Mouse (Mus musculus): ENCODE measurements around the gene BC067074. TPM values are rescaled to one million over a fixed set of nuclear protein-coding genes. Genes with fewer than 3 reads are reported as not detected.

Gene BC067074
- polyA plus RNA-seq, 1 experiment from 2014 or later, result 6.1 TPM

GRCm38 (mm10) chr13:113403706-113404105 lies 110.7 kb downstream of the BC067074 start:
- H3K4me2 ChIP-seq (replicated peaks; ENCODE audit: low read depth, low read length), result no peak overlapping the region
- H3K9me3 ChIP-seq (ENCODE audit: control insufficient read depth, low read length), result no peaks in the 10 kb centered on the region
- WGBS, result 76% methylated on average over 6 of the region's 6 CpGs
- no peak overlapping the region for H3K9ac ChIP-seq (ENCODE audit: low read depth, low read length)
- H3K4me1 ChIP-seq (ENCODE audit: control insufficient read depth, insufficient read depth, low read length), result 0 out of 2 replicates have a peak, but pooled peaks cover 5% of the 10 kb centered on the region
- no peak overlapping the region for H3K27ac ChIP-seq (ENCODE audit: low read depth, low read length)
- H3K27me3 ChIP-seq (ENCODE audit: control insufficient read depth, insufficient read depth, low read length), result no peaks in the 10 kb centered on the region
- no peaks in the 10 kb centered on the region for H3K36me3 ChIP-seq (ENCODE audit: control insufficient read depth, insufficient read depth, low read length)
- ATAC-seq (ENCODE audit: low FRiP score, low TSS enrichment), result no peak
- no peak overlapping the region for H3K4me3 ChIP-seq (ENCODE audit: low read length)

GRCm38 (mm10) chr13:113404172-113404571 lies 111.2 kb downstream of the BC067074 start:
- Histone ChIP-seq H3K27ac (ENCODE audit: low read depth, low read length) (no peak overlapping the region), H3K9me3 (ENCODE audit: control insufficient read depth, low read length) (no peaks in the 10 kb centered on the region), H3K9ac (ENCODE audit: low read depth, low read length) (no peak overlapping the region), H3K4me2 (replicated peaks; ENCODE audit: low read depth, low read length) (no peak overlapping the region), H3K4me3 (ENCODE audit: low read length) (no peak overlapping the region), H3K4me1 (ENCODE audit: control insufficient read depth, insufficient read depth, low read length) (0 out of 2 replicates have a peak, but pooled peaks cover 5% of the 10 kb centered on the region), H3K27me3 (ENCODE audit: control insufficient read depth, insufficient read depth, low read length) (no peaks in the 10 kb centered on the region), H3K36me3 (ENCODE audit: control insufficient read depth, insufficient read depth, low read length) (no peaks in the 10 kb centered on the region)
- WGBS, result 55% methylated on average over 2 of the region's 2 CpGs
- ATAC-seq (ENCODE audit: low FRiP score, low TSS enrichment), result no peak

- Histone ChIP-seq H3K4me1 (ENCODE audit: control insufficient read depth, insufficient read depth, low read length) (no peaks in the 10 kb centered on the region), H3K4me2 (replicated peaks; ENCODE audit: low read depth, low read length) (no peak overlapping the region), H3K9me3 (ENCODE audit: control insufficient read depth, low read length) (no peaks in the 10 kb centered on the region), H3K27ac (ENCODE audit: low read depth, low read length) (no peak overlapping the region), H3K36me3 (ENCODE audit: control insufficient read depth, insufficient read depth, low read length) (no peaks in the 10 kb centered on the region), H3K27me3 (ENCODE audit: control insufficient read depth, insufficient read depth, low read length) (no peaks in the 10 kb centered on the region), H3K9ac (ENCODE audit: low read depth, low read length) (no peak overlapping the region), H3K4me3 (ENCODE audit: low read length) (no peak overlapping the region)
- 62% methylated on average over 12 of the region's 12 CpGs for WGBS
- no peak for ATAC-seq (ENCODE audit: low FRiP score, low TSS enrichment)
These were observed 117.0 kb downstream of the BC067074 start for GRCm38 (mm10) chr13:113409941-113410340.

GRCm38 (mm10) chr13:113415527-113415926 lies 122.6 kb downstream of the BC067074 start:
- Histone ChIP-seq H3K27me3 (ENCODE audit: control insufficient read depth, insufficient read depth, low read length) (no peaks in the 10 kb centered on the region), H3K27ac (ENCODE audit: low read depth, low read length) (no peak overlapping the region), H3K4me2 (replicated peaks; ENCODE audit: low read depth, low read length) (no peak overlapping the region), H3K9ac (ENCODE audit: low read depth, low read length) (no peak overlapping the region), H3K36me3 (ENCODE audit: control insufficient read depth, insufficient read depth, low read length) (no peaks in the 10 kb centered on the region), H3K4me3 (ENCODE audit: low read length) (no peak overlapping the region), H3K9me3 (ENCODE audit: control insufficient read depth, low read length) (no peaks in the 10 kb centered on the region), H3K4me1 (ENCODE audit: control insufficient read depth, insufficient read depth, low read length) (no peaks in the 10 kb centered on the region)
- WGBS, result 79% methylated on average over 7 of the region's 7 CpGs
- ATAC-seq (ENCODE audit: low FRiP score, low TSS enrichment), result no peak

- Histone ChIP-seq H3K4me3 (ENCODE audit: low read length) (no peak overlapping the region), H3K36me3 (ENCODE audit: control insufficient read depth, insufficient read depth, low read length) (no peaks in the 10 kb centered on the region), H3K9ac (ENCODE audit: low read depth, low read length) (no peak overlapping the region), H3K27ac (ENCODE audit: low read depth, low read length) (no peak overlapping the region), H3K9me3 (ENCODE audit: control insufficient read depth, low read length) (no peaks in the 10 kb centered on the region), H3K4me2 (replicated peaks; ENCODE audit: low read depth, low read length) (no peak overlapping the region), H3K4me1 (ENCODE audit: control insufficient read depth, insufficient read depth, low read length) (no peaks in the 10 kb centered on the region), H3K27me3 (ENCODE audit: control insufficient read depth, insufficient read depth, low read length) (no peaks in the 10 kb centered on the region)
- ATAC-seq (ENCODE audit: low FRiP score, low TSS enrichment), result no peak
- WGBS, result 96% methylated on average over 4 of the region's 4 CpGs
These were observed 124.0 kb downstream of the BC067074 start for GRCm38 (mm10) chr13:113416986-113417385.

- no peaks in the 10 kb centered on the region for H3K36me3 ChIP-seq (ENCODE audit: control insufficient read depth, insufficient read depth, low read length)
- no peak overlapping the region for H3K4me3 ChIP-seq (ENCODE audit: low read length)
- WGBS, result 33% methylated on average over 9 of the region's 9 CpGs
- H3K4me1 ChIP-seq (ENCODE audit: control insufficient read depth, insufficient read depth, low read length), result no peaks in the 10 kb centered on the region
- peak; percentile 77 for ATAC-seq (ENCODE audit: low FRiP score, low TSS enrichment)
- no peaks in the 10 kb centered on the region for H3K27me3 ChIP-seq (ENCODE audit: control insufficient read depth, insufficient read depth, low read length)
- H3K9ac ChIP-seq (ENCODE audit: low read depth, low read length), result no peak overlapping the region
- H3K4me2 ChIP-seq (replicated peaks; ENCODE audit: low read depth, low read length), result no peak overlapping the region
- H3K27ac ChIP-seq (ENCODE audit: low read depth, low read length), result no peak overlapping the region
- no peaks in the 10 kb centered on the region for H3K9me3 ChIP-seq (ENCODE audit: control insufficient read depth, low read length)
These were observed 125.0 kb downstream of the BC067074 start for GRCm38 (mm10) chr13:113417757-113418483.

GRCm38 (mm10) chr13:113418632-113419031 lies 125.7 kb downstream of the BC067074 start:
- H3K4me3 ChIP-seq (ENCODE audit: low read length), result no peak overlapping the region
- no peak overlapping the region; the same call in 1 of the 2 replicates for H3K27ac ChIP-seq (ENCODE audit: low read depth, low read length)
- no peak for ATAC-seq (ENCODE audit: low FRiP score, low TSS enrichment)
- H3K27me3 ChIP-seq (ENCODE audit: control insufficient read depth, insufficient read depth, low read length), result no peaks in the 10 kb centered on the region
- no peaks in the 10 kb centered on the region for H3K9me3 ChIP-seq (ENCODE audit: control insufficient read depth, low read length)
- WGBS, result 77% methylated on average over 3 of the region's 3 CpGs
- H3K4me1 ChIP-seq (ENCODE audit: control insufficient read depth, insufficient read depth, low read length), result no peaks in the 10 kb centered on the region
- H3K36me3 ChIP-seq (ENCODE audit: control insufficient read depth, insufficient read depth, low read length), result no peaks in the 10 kb centered on the region
- H3K4me2 ChIP-seq (replicated peaks; ENCODE audit: low read depth, low read length), result no peak overlapping the region
- H3K9ac ChIP-seq (ENCODE audit: low read depth, low read length), result no peak overlapping the region

- H3K4me3 ChIP-seq (ENCODE audit: low read length), result no peak overlapping the region
- no peaks in the 10 kb centered on the region for H3K9me3 ChIP-seq (ENCODE audit: control insufficient read depth, low read length)
- no peaks in the 10 kb centered on the region for H3K36me3 ChIP-seq (ENCODE audit: control insufficient read depth, insufficient read depth, low read length)
- 66% methylated on average over 3 of the region's 3 CpGs for WGBS
- ATAC-seq (ENCODE audit: low FRiP score, low TSS enrichment), result no peak
- no peak overlapping the region for H3K4me2 ChIP-seq (replicated peaks; ENCODE audit: low read depth, low read length)
- no peaks in the 10 kb centered on the region for H3K4me1 ChIP-seq (ENCODE audit: control insufficient read depth, insufficient read depth, low read length)
- no peaks in the 10 kb centered on the region for H3K27me3 ChIP-seq (ENCODE audit: control insufficient read depth, insufficient read depth, low read length)
- no peak overlapping the region for H3K27ac ChIP-seq (ENCODE audit: low read depth, low read length)
- H3K9ac ChIP-seq (ENCODE audit: low read depth, low read length), result no peak overlapping the region
These were observed 128.5 kb downstream of the BC067074 start for GRCm38 (mm10) chr13:113421472-113421871.

- WGBS, result 89% methylated on average over 7 of the region's 7 CpGs
- H3K27me3 ChIP-seq (ENCODE audit: control insufficient read depth, insufficient read depth, low read length), result no peaks in the 10 kb centered on the region
- no peak overlapping the region for H3K4me2 ChIP-seq (replicated peaks; ENCODE audit: low read depth, low read length)
- ATAC-seq (ENCODE audit: low FRiP score, low TSS enrichment), result no peak
- no peaks in the 10 kb centered on the region for H3K36me3 ChIP-seq (ENCODE audit: control insufficient read depth, insufficient read depth, low read length)
- H3K9me3 ChIP-seq (ENCODE audit: control insufficient read depth, low read length), result no peaks in the 10 kb centered on the region
- no peaks in the 10 kb centered on the region for H3K4me1 ChIP-seq (ENCODE audit: control insufficient read depth, insufficient read depth, low read length)
- H3K4me3 ChIP-seq (ENCODE audit: low read length), result no peak overlapping the region
- no peak overlapping the region for H3K9ac ChIP-seq (ENCODE audit: low read depth, low read length)
- no peak overlapping the region for H3K27ac ChIP-seq (ENCODE audit: low read depth, low read length)
These were observed 130.9 kb downstream of the BC067074 start for GRCm38 (mm10) chr13:113423825-113424224.

Measured in kidney, embryonic 14.5 days (tissue).